Mouse (Mus musculus): Measurements from ENCODE around the gene Tgfbr3.

Gene Tgfbr3

GRCm38 (mm10) chr5:107086166-107086565 is 203.3 kb downstream of the Tgfbr3 start:
- in situ Hi-C loops (cut with MboI, MseI): no loop called here

GRCm38 (mm10) chr5:107084431-107084830 is 205.0 kb downstream of the Tgfbr3 start:
- in situ Hi-C loops (cut with MboI, MseI): no loop called here

DNA sequence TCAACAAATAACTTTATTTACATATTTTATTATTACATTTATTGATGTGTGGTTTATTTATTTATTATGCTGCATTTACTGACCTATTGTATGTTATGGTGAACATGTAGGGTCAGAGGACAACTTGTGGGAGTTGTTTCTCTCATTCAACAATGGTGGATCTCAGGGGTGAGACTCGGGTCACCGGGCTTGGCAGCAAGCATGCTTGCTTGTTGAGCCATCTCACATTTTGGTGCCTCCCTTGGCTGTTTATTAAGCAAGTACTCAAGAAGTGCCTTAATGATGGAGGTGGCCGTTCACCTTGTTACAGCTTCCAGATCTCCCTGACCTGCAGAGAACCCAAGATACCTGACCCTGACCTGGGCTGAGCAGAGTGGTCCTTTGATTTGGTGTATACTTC is 207.4 kb downstream of the Tgfbr3 start:
- in situ Hi-C loops (cut with MboI, MseI): no loop called here

GRCm38 (mm10) chr5:107080986-107081624 is 208.3 kb downstream of the Tgfbr3 start:
- in situ Hi-C loops (cut with MboI, MseI): no loop called here

GRCm38 (mm10) chr5:107079920-107080319 is 209.5 kb downstream of the Tgfbr3 start:
- in situ Hi-C loops (cut with MboI, MseI): no loop called here

DNA sequence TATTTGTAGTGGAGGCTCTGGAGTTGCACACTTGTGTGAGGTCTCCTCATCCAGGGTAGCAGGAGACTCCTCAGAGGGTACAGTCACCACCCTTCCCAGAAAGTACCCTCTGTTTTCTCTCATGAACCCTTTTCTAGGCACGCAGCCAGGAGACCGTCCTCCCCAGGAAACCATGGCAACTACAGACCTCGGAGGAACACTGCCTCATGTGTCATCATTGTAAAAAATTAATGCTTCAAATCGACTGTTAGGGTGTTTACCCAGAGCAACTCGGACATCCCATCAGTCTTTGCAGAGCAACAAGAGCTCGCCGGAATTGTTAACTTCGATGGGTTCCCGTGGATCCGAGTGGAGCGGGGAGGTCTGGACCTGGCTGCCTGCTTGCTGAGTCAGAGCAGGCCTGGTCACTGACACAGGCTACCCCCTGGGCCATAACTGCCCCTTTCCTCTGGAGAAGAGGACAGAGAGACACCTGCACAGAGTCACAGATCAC is 210.2 kb downstream of the Tgfbr3 start:
- in situ Hi-C loops (cut with MboI, MseI): no loop called here

GRCm38 (mm10) chr5:107078361-107078760 is 211.1 kb downstream of the Tgfbr3 start:
- in situ Hi-C loops (cut with MboI, MseI): no loop called here

DNA sequence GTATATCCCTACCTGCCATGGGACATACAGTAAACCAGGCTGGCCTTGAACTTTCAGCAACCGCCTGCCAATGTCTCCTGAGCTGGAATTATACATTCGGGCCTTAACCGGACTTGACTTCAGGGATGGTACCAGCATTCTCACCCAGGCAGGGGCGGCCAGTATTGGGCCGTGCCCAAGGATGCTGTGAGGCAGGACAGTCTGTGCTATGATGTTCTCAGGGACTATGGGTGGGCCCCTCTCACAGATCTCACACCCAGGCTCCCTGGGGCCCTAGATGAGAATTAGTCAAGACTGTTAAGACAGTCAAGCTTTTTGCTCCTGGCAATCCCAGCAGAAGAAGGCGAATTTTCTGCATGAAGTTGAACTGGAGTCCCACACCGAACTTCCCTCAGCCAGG is 211.5 kb downstream of the Tgfbr3 start:
- in situ Hi-C loops (cut with MboI, MseI): no loop called here

GRCm38 (mm10) chr5:107074980-107075583 is 214.3 kb downstream of the Tgfbr3 start:
- in situ Hi-C loops (cut with MboI, MseI): no loop called here

DNA sequence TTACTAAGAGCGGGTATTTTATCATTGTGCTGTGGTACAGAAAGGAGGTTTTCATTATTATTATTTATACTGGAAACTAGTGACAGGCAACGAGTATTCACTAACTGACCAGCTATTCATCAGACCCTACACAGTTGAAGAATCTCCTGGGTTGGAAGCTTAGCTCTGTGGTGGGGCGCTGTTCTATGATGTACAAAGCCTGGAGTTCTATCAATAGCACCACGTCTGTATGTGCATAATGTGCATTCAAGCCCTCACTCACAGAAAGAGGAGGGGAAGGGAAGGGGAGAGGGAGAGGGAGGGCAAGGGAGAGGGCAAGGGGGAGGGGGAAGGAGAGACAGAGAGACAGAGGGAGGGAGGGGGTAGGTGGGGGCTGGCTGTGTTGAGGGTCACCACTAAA is 215.1 kb downstream of the Tgfbr3 start:
- in situ Hi-C loops (cut with MboI, MseI): no loop called here

DNA sequence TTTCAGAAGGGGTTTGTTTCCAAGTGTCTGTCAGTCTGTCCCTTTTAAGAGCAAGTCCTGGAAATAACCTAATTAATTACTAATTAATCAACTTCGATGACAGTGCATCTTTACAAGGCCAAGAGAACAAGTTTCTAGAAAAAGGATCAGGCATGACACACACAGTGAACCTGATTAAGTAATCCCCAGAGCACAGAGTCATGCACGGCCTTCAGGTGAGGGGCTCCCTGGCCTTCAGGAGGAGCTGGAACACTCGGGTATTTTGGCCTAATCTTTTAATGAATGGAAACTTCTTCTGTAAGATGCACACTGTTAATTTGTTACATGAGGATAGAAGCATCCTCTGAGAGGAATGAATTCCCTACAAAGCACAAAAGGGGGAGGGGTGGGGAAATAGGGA is 215.9 kb downstream of the Tgfbr3 start:
- in situ Hi-C loops (cut with MboI, MseI): no loop called here

DNA sequence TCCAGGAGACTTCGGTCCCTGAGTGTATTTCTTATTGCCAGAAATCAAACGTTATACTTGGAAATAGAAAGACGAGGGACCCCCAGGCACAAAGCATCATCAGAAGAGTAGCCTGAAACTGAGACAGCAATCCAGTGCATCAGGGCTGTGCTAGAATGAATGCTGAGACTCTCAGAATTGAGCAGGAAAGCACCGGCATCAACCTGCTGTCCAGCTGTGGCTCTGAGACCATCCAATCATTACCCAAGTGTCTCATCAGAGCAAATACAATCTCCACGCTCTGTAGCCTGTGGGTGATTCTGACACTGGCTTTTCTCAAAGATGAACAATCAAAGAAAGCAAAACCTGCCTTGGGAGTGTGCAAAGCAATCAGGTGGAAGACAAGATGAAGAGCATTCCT is 221.3 kb downstream of the Tgfbr3 start:
- in situ Hi-C loops (cut with MboI, MseI): no loop called here

- in situ Hi-C loops (cut with MboI, MseI): no loop called here
These were observed 221.9 kb downstream of the Tgfbr3 start for GRCm38 (mm10) chr5:107067531-107067930.

- in situ Hi-C loops (cut with MboI, MseI): no loop called here
These were observed 224.5 kb downstream of the Tgfbr3 start for GRCm38 (mm10) chr5:107064922-107065321.

- in situ Hi-C loops (cut with MboI, MseI): no loop called here
These were observed 227.1 kb downstream of the Tgfbr3 start for GRCm38 (mm10) chr5:107062229-107062852.

GRCm38 (mm10) chr5:107059514-107059913 is 229.9 kb downstream of the Tgfbr3 start:
- in situ Hi-C loops (cut with MboI, MseI): no loop called here

- in situ Hi-C loops (cut with MboI, MseI): no loop called here
These were observed 230.8 kb downstream of the Tgfbr3 start for GRCm38 (mm10) chr5:107058642-107059041.

Measured in regulatory T cell (primary cell).